Mouse (Mus musculus) G1E (cell line): Measurements from ENCODE around the gene Gckr. TPM values are rescaled to one million over a fixed set of nuclear protein-coding genes. Genes with fewer than 3 reads are reported as not detected.

ENCODE experiments used
- ATAC-seq: 2 replicates; pipeline ENCODE4 v1.8.0; 2016; ENCODE audit warnings: mild to moderate bottlenecking; ENCODE audit not compliant: insufficient number of reproducible peaks, poor library complexity, low FRiP score, severe bottlenecking; ENCODE audit errors: extremely low read depth
- DNase-seq: peaks from one replicate; pipeline ENCODE4 v3.0.0; 2012; ENCODE audit warnings: low spot score
- H3K27me3 ChIP-seq: 2 replicates; pipeline ENCODE4 v1.6.1; 2012; ENCODE audit warnings: mild to moderate bottlenecking, low read length, inconsistent platforms; ENCODE audit not compliant: insufficient read depth
- H3K36me3 ChIP-seq: replicated peaks from 2 replicates; pipeline ENCODE3; 2012; ENCODE audit warnings: mild to moderate bottlenecking, inconsistent platforms
- H3K4me1 ChIP-seq: 2 replicates; pipeline ENCODE4 v1.6.1; 2012; ENCODE audit warnings: low read depth, low read length, inconsistent platforms, mixed read lengths; ENCODE audit not compliant: insufficient read depth
- H3K4me3 ChIP-seq: 2 replicates; pipeline ENCODE4 v1.5.1; 2012; ENCODE audit warnings: low read depth, mild to moderate bottlenecking, inconsistent platforms, low read length, moderate library complexity, mixed read lengths
- H3K9me3 ChIP-seq: replicated peaks from 2 replicates; pipeline ENCODE4 v1.6.1; 2012; ENCODE audit warnings: inconsistent platforms
- CTCF ChIP-seq: IDR thresholded peaks from 2 replicates; pipeline ENCODE4 v1.5.1; 2012; ENCODE audit warnings: low read depth, low read length, inconsistent platforms, mixed read lengths
- GATA1 ChIP-seq: IDR thresholded peaks from 2 replicates; pipeline ENCODE4 v1.6.1; 2012; ENCODE audit warnings: borderline replicate concordance, low read length, inconsistent platforms, mixed read lengths
- GATA2 ChIP-seq: IDR thresholded peaks from 2 replicates; pipeline ENCODE4 v1.6.1; 2012; ENCODE audit warnings: low read depth, low read length, inconsistent platforms, borderline replicate concordance
- POLR2AphosphoS5 ChIP-seq: IDR thresholded peaks from 2 replicates; pipeline ENCODE4 v1.6.1; 2012; ENCODE audit warnings: low read depth, low read length, inconsistent platforms; ENCODE audit not compliant: insufficient replicate concordance
- TAL1 ChIP-seq: conservative IDR thresholded peaks from 2 replicates; pipeline ENCODE4 v1.6.1; 2012; ENCODE audit warnings: low read depth, low read length, inconsistent platforms, mixed read lengths
- polyA plus RNA-seq: library from polyadenylated mRNA; stranded (reverse); fragments of >175 nt; gene quantifications from 2 replicates; pipeline ENCODE4 v1.2.3, GENCODE M21; 2012
- total RNA-seq, 2 experiments: library from RNA; stranded (forward) in 1 of 2; stranded (reverse) in 1 of 2; fragments of 200-1000 nt in 1 of 2; fragments of >200 nt in 1 of 2; fragmentation: Nextera tagmentation in 1 of 2; gene quantifications; 2 replicates each; pipeline ENCODE4 v1.2.3; 2014 to 2017

The Gckr gene
- total and polyA plus RNA-seq, 3 experiments: 0.05 to 0.23 TPM; not detected in 1

GRCm38 (mm10) chr5:31290521-31291360 lies 6.5 kb upstream of the Gckr start, which contains the start of gene Ift172:
Gene Ift172, minus strand, starts transcription at chr5:31291116.
- Histone ChIP-seq H3K27me3 (peaks cover 11% of the 10 kb centered on the region), H3K9me3 (no peaks in the 10 kb centered on the region), H3K4me1 (peaks cover 21% of the 10 kb centered on the region), H3K4me3 (peak within 1 kb of the TSS; percentile 76), H3K36me3 (peaks cover 15% of the 10 kb centered on the region)
- ATAC-seq (peak; percentile 97), DNase-seq (peak; percentile 94)
- no peak for TF ChIP-seq CTCF
- no peak for TF ChIP-seq GATA2
- no peak for TF ChIP-seq TAL1
- TF ChIP-seq POLR2AphosphoS5: no peak
- TF ChIP-seq GATA1: no peak

GRCm38 (mm10) chr5:31291361-31291688 lies 5.9 kb upstream of the Gckr start:
- H3K36me3 ChIP-seq: peaks cover 9% of the 10 kb centered on the region
- H3K9me3 ChIP-seq: no peaks in the 10 kb centered on the region
- H3K4me3 ChIP-seq: peak overlapping the region; percentile 76
- H3K4me1 ChIP-seq: peaks cover 21% of the 10 kb centered on the region
- no peak for TF ChIP-seq GATA1
- no peak for TF ChIP-seq GATA2
- ATAC-seq: no peak
- DNase-seq: no peak
- peaks cover 14% of the 10 kb centered on the region for H3K27me3 ChIP-seq

GRCm38 (mm10) chr5:31294964-31295605 lies 2.2 kb upstream of the Gckr start:
- Histone ChIP-seq H3K4me3 (no peak overlapping the region), H3K9me3 (no peaks in the 10 kb centered on the region), H3K27me3 (peaks cover 28% of the 10 kb centered on the region), H3K4me1 (peaks cover 14% of the 10 kb centered on the region), H3K36me3 (no peaks in the 10 kb centered on the region)
- TF ChIP-seq GATA1 (no peak), GATA2 (no peak), POLR2AphosphoS5 (no peak), CTCF (no peak), TAL1 (no peak)
- DNase-seq (no peak), ATAC-seq (no peak)

GRCm38 (mm10) chr5:31295606-31296141 lies 1.6 kb upstream of the Gckr start, which contains the start of gene Fndc4:
Gene Fndc4, minus strand, starts transcription at chr5:31296080.
- Histone ChIP-seq H3K27me3 (peaks cover 30% of the 10 kb centered on the region), H3K4me3 (no peak within 1 kb of the TSS), H3K36me3 (no peaks in the 10 kb centered on the region), H3K9me3 (no peaks in the 10 kb centered on the region), H3K4me1 (peaks cover 9% of the 10 kb centered on the region)
- no peak for TF ChIP-seq TAL1
- TF ChIP-seq GATA1: no peak
- TF ChIP-seq CTCF: no peak
- TF ChIP-seq POLR2AphosphoS5: no peak
- no peak for TF ChIP-seq GATA2
- ATAC-seq (no peak), DNase-seq (no peak)

GRCm38 (mm10) chr5:31297981-31298380 lies 738 bp downstream of the Gckr start:
- Histone ChIP-seq H3K36me3 (no peaks in the 10 kb centered on the region), H3K4me1 (no peaks in the 10 kb centered on the region; the same call in 1 of the 2 replicates), H3K9me3 (no peaks in the 10 kb centered on the region), H3K27me3 (peaks cover 38% of the 10 kb centered on the region), H3K4me3 (no peak overlapping the region)
- no peak for TF ChIP-seq GATA1
- TF ChIP-seq GATA2: no peak
- TF ChIP-seq CTCF: no peak
- no peak for TF ChIP-seq TAL1
- no peak for TF ChIP-seq POLR2AphosphoS5
- DNase-seq: no peak
- no peak for ATAC-seq

GRCm38 (mm10) chr5:31298486-31298885 lies 1.2 kb downstream of the Gckr start:
- ATAC-seq: no peak
- peaks cover 38% of the 10 kb centered on the region for H3K27me3 ChIP-seq

More at GRCm38 (mm10) chr5:31298486-31298885, 1.2 kb downstream of the Gckr start:
- Histone ChIP-seq H3K36me3 (no peaks in the 10 kb centered on the region), H3K9me3 (no peaks in the 10 kb centered on the region), H3K4me1 (no peaks in the 10 kb centered on the region; the same call in 1 of the 2 replicates), H3K4me3 (no peak overlapping the region)
- DNase-seq: no peak
- TF ChIP-seq GATA1: no peak
- TF ChIP-seq CTCF: no peak
- no peak for TF ChIP-seq GATA2
- no peak for TF ChIP-seq TAL1
- TF ChIP-seq POLR2AphosphoS5: no peak
